Mouse (Mus musculus): ENCODE results near the gene 1700025C18Rik.

GRCm38 (mm10) chr2:165121206-165121840 is 30.8 kb upstream of the 1700025C18Rik start:
- TF ChIP-seq CTCF (IDR thresholded peaks at IDR 0.05; ENCODE audit: low read depth, low read length): no peak
- no peak for TF ChIP-seq GATA1 (IDR thresholded peaks at IDR 0.05; ENCODE audit: borderline replicate concordance, low read length)
- no peak for TF ChIP-seq TAL1 (conservative IDR thresholded peaks at IDR 0.05; ENCODE audit: low read depth, low read length)
- no peak for TF ChIP-seq POLR2AphosphoS5 (IDR thresholded peaks at IDR 0.05; ENCODE audit: insufficient replicate concordance, low read depth, low read length)
- no peak for TF ChIP-seq GATA2 (IDR thresholded peaks at IDR 0.05; ENCODE audit: borderline replicate concordance, low read depth, low read length)
